ENCODE assay signal across 25 mouse cellular contexts in the genomic region with DNA sequence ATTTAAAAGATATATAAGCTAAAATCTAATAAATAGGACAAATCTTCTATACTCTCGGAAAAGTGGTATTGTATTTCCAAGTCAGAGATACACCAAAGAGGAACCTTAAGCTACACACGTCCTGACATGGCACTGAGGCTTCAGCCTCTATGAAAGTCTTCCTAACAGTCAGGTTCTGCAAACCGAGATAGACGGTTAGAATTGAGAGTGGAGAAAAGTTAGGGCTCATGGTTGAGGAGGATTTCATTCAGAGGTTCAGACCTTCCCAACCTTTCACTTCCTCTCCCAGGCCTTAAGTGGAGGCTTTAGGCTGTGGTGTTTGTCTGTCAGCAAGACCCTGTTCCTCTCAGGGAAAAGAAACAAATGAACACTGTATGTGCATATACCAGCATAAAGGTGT. TPM values are rescaled to one million over a fixed set of nuclear protein-coding genes. Genes with fewer than 3 reads are reported as not detected.
DNase-seq lines count a peak whose midpoint lies in the region; ATAC-seq and TF ChIP-seq lines count a peak whose summit lies in the region.
"Had no signal": no experiment of that assay in that cellular context is flagged by ENCODE, and none has a peak within 500 bp of the region (broad histone marks: within the 10 kb centered on the region; RNA-seq: fewer than 3 reads in every experiment).

No protein-coding gene starts in this region.

- H3K27me3 ChIP-seq in liver, embryonic 12.5 days (replicated peaks), result no peaks in the 10 kb centered on the region
- no peaks in the 10 kb centered on the region for H3K27me3 ChIP-seq in MEL (ENCODE audit: control insufficient read depth in 1 of 2, insufficient read depth in 2 of 2, low read length in 2 of 2)
- H3K27me3 ChIP-seq in liver, embryonic 16.5 days (ENCODE audit: control insufficient read depth, insufficient read depth, low read depth, low read length), result no peaks in the 10 kb centered on the region
- H3K27me3 ChIP-seq: embryonic facial prominence, embryonic 13.5 days; forebrain, embryonic 12.5 days; forebrain, embryonic 15.5 days; heart, embryonic 13.5 days; hindbrain, embryonic 13.5 days; Patski had no signal

- no peak for TF ChIP-seq EP300 in MEL (IDR thresholded peaks at IDR 0.05; ENCODE audit: low read depth in 1 of 2, low read length in 2 of 2)

- H3K9ac ChIP-seq in liver, embryonic 12.5 days, result peak overlapping the region; percentile 31; the same call in 1 of the 2 replicates
- H3K9ac ChIP-seq in MEL (ENCODE audit: control insufficient read depth, low read depth, low read length, poor library complexity, severe bottlenecking), result no peak overlapping the region
- H3K9ac ChIP-seq in liver, embryonic 16.5 days (ENCODE audit: low read depth, low read length), result no peak overlapping the region
- H3K9ac ChIP-seq: embryonic facial prominence, embryonic 13.5 days; forebrain, embryonic 12.5 days; forebrain, embryonic 15.5 days; heart, embryonic 13.5 days; hindbrain, embryonic 13.5 days had no signal

- no peak for TF ChIP-seq RAD21 in MEL (IDR thresholded peaks at IDR 0.05; ENCODE audit: low read depth, low read length)

- H3K27ac ChIP-seq in liver, embryonic 12.5 days, result peak overlapping the region; percentile 76
- H3K27ac ChIP-seq in MEL (ENCODE audit: control insufficient read depth, low read depth, low read length), result peak overlapping the region; percentile 35
- peak overlapping the region; percentile 51 for H3K27ac ChIP-seq in liver, embryonic 16.5 days (ENCODE audit: low read length)
- H3K27ac ChIP-seq: embryonic facial prominence, embryonic 10.5 days; embryonic facial prominence, embryonic 13.5 days; forebrain, embryonic 12.5 days; forebrain, embryonic 15.5 days; heart, adult 2 months; heart, embryonic 10.5 days; heart, embryonic 13.5 days; hindbrain, embryonic 13.5 days had no signal

- no peaks in the 10 kb centered on the region for H3K9me3 ChIP-seq in liver, embryonic 12.5 days (replicated peaks)
- no peaks in the 10 kb centered on the region for H3K9me3 ChIP-seq in MEL (replicated peaks; ENCODE audit: insufficient read depth, low read length)
- no peaks in the 10 kb centered on the region for H3K9me3 ChIP-seq in liver, embryonic 16.5 days (replicated peaks; ENCODE audit: control insufficient read depth, low read length)
- H3K9me3 ChIP-seq: embryonic facial prominence, embryonic 10.5 days; embryonic facial prominence, embryonic 13.5 days; forebrain, embryonic 12.5 days; forebrain, embryonic 15.5 days; heart, embryonic 10.5 days; heart, embryonic 13.5 days; hindbrain, embryonic 13.5 days had no signal

- DNase-seq in liver (no peak), MEL (ENCODE audit: low read depth, low spot score) (peak; percentile 63)
- no peak for DNase-seq in yolk sac, embryonic 10.5 days (ENCODE audit: low spot score)
- DNase-seq in left cerebral cortex, adult 11 months (ENCODE audit: low spot score), result no peak
- DNase-seq: adrenal gland, postnatal 14 days; cerebellum, adult 11 months; cerebellum, adult 2 months; cerebellum, adult 9-11 months; cerebellum, postnatal 36 days; embryo, embryonic 11 days; gastrocnemius, postnatal 25 days; heart, adult 2 months; heart, postnatal 14 days had no signal

- H3K4me2 ChIP-seq in liver, embryonic 12.5 days, result 0 out of 2 replicates have a peak overlapping the region, but pooled peaks have one; percentile 10
- no peak overlapping the region for H3K4me2 ChIP-seq in liver, embryonic 16.5 days (ENCODE audit: low read depth, low read length)
- H3K4me2 ChIP-seq: embryonic facial prominence, embryonic 13.5 days; forebrain, embryonic 12.5 days; forebrain, embryonic 15.5 days; heart, embryonic 13.5 days; hindbrain, embryonic 13.5 days had no signal

- ATAC-seq in liver, embryonic 12.5 days, result no peak
- no peak for ATAC-seq in liver, embryonic 16.5 days (ENCODE audit: low read depth)
- ATAC-seq: forebrain, embryonic 15.5 days; hindbrain, embryonic 16.5 days; Patski had no signal

- H3K4me3 ChIP-seq in liver, embryonic 12.5 days, result no peak overlapping the region
- H3K4me3 ChIP-seq in MEL (ENCODE audit: control insufficient read depth in 1 of 2, insufficient read depth in 1 of 2, low read depth in 2 of 2, low read length in 2 of 2), result no peak overlapping the region
- H3K4me3 ChIP-seq in liver, embryonic 16.5 days (ENCODE audit: low read depth, low read length), result no peak overlapping the region
- H3K4me3 ChIP-seq: embryonic facial prominence, embryonic 10.5 days; embryonic facial prominence, embryonic 13.5 days; erythroblast, embryonic 14.5 days; forebrain, embryonic 12.5 days; forebrain, embryonic 15.5 days; heart, adult 2 months; heart, embryonic 10.5 days; heart, embryonic 13.5 days; hindbrain, embryonic 13.5 days had no signal

- H3K79me2 ChIP-seq in MEL (ENCODE audit: control insufficient read depth, insufficient read depth, low read length, poor library complexity), result peaks cover 7% of the 10 kb centered on the region; the same call in 1 of the 2 replicates

- WGBS in liver, embryonic 12.5 days (ENCODE audit: insufficient replicate concordance), result 56% methylated on average over 4 of the region's 4 CpGs
- WGBS in liver, embryonic 16.5 days (ENCODE audit: insufficient replicate concordance), result 58% methylated on average over 4 of the region's 4 CpGs

- TF ChIP-seq CTCF in MEL (IDR thresholded peaks at IDR 0.05 in 2 of 3, conservative IDR thresholded peaks at IDR 0.05 in 1 of 3; ENCODE audit: control insufficient read depth in 1 of 3, insufficient read depth in 1 of 3, low read depth in 2 of 3, low read length in 3 of 3, poor library complexity in 1 of 3, severe bottlenecking in 1 of 3), result no peak

- peaks cover 95% of the 10 kb centered on the region for H3K4me1 ChIP-seq in liver, embryonic 12.5 days
- H3K4me1 ChIP-seq in MEL (ENCODE audit: control insufficient read depth in 1 of 2, insufficient read depth in 2 of 2, low read length in 2 of 2), result peaks cover 47 to 50% of the 10 kb centered on the region in 2 experiments
- H3K4me1 ChIP-seq in liver, embryonic 16.5 days (ENCODE audit: control insufficient read depth, low read depth, low read length), result peaks cover 72% of the 10 kb centered on the region
- H3K4me1 ChIP-seq: forebrain, embryonic 12.5 days; forebrain, embryonic 15.5 days; hindbrain, embryonic 13.5 days had no signal

- peaks cover 50% of the 10 kb centered on the region for H3K36me3 ChIP-seq in liver, embryonic 12.5 days
- peaks cover 0 to 86% of the 10 kb centered on the region in 2 experiments; a peak in 3 of 4 replicates for H3K36me3 ChIP-seq in MEL (ENCODE audit: control insufficient read depth in 1 of 2, insufficient read depth in 2 of 2, low read length in 2 of 2)
- H3K36me3 ChIP-seq in liver, embryonic 16.5 days (ENCODE audit: control insufficient read depth, insufficient read depth), result peaks cover 9% of the 10 kb centered on the region
- H3K36me3 ChIP-seq: embryonic facial prominence, embryonic 10.5 days; embryonic facial prominence, embryonic 13.5 days; forebrain, embryonic 12.5 days; forebrain, embryonic 15.5 days; heart, embryonic 10.5 days; heart, embryonic 13.5 days; hindbrain, embryonic 13.5 days had no signal

- no peak for TF ChIP-seq POLR2A in MEL (IDR thresholded peaks at IDR 0.05; ENCODE audit: control insufficient read depth in 1 of 2, insufficient read depth in 1 of 2, low read depth in 1 of 2, low read length in 2 of 2, poor library complexity in 1 of 2)

TF ChIP-seq in MEL, 35 proteins besides CTCF, POLR2A, EP300 and RAD21:
- TF ChIP-seq HCFC1 (IDR thresholded peaks at IDR 0.05; ENCODE audit: low read depth, low read length) (no peak), CHD1 (IDR thresholded peaks at IDR 0.05; ENCODE audit: low read depth, low read length) (no peak), TBP (IDR thresholded peaks at IDR 0.05; ENCODE audit: low read depth, low read length) (peak; percentile 73), MAFK (IDR thresholded peaks at IDR 0.05; ENCODE audit: borderline replicate concordance, low read depth, low read length) (no peak)

RNA-seq across cellular contexts. Expression of gene Ell2, which starts 37.5 kb away (rescaled TPM):
- polyA plus RNA-seq in liver, embryonic 12.5 days (2016; fragmentation: Nextera tagmentation; extraction: Ambion mirVana), result 59.6 and 66.2 TPM in 2 replicates
- 25.0 and 27.7 TPM in 2 replicates for total RNA-seq in MEL (2012; rRNA removed)
- polyA plus RNA-seq in MEL (2012; ENCODE audit: insufficient read depth in 1 of 2, insufficient read length in 2 of 2, low read depth in 1 of 2, low replicate concordance in 2 of 2, missing spikeins in 1 of 2), result 10 to 100 TPM; 52.5 to 77.1 TPM
- 30.3 and 31.2 TPM in 2 replicates for polyA plus RNA-seq in liver, embryonic 16.5 days (2015; fragmentation: Nextera tagmentation; extraction: Ambion mirVana)
